Mouse (Mus musculus): ENCODE results near the gene Coa5.

Gene Coa5

DNA sequence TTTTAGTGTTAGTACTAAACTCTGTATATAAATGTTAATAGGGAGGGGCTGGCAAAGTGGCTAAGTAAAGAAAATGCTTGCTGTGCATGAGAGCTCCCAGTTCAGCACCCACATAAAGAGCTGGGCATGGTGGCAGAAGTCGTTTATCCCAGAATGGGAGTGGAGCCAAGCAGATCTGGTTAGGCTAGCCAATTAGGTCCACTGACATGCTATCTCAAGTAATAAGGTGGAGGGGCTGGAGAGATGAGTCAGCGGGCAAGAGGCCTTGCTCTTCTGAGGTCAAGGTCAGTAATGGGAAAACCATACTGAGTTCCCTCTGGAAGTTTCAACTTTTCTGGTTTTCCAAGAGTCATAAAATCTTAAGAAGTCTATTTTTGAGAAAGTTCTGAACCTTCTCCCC lies 992 bp downstream of the Coa5 start:
- no peak for DNase-seq

GRCm38 (mm10) chr1:37427144-37427875 lies 2.6 kb downstream of the Coa5 start:
- no peak for DNase-seq

DNA sequence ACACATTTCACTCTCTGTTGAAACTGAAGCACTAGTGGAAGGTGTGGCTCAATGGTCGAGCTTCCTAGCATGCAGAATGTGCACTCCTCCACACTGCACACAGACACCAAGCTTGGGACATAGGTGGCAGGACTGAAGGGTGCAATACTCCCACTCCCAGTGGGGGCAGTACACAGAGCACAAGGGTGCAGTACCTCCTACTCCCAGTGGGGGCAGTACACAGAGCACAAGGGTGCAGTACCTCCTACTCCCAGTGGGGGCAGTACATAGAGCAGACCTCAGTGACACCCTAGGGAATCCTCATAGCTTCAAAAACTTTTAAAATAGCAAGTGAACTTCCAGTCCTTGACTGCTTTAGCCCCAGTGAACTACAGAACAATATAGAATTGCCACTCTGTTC lies 10.5 kb downstream of the Coa5 start:
- peak; percentile 62 for DNase-seq

DNA sequence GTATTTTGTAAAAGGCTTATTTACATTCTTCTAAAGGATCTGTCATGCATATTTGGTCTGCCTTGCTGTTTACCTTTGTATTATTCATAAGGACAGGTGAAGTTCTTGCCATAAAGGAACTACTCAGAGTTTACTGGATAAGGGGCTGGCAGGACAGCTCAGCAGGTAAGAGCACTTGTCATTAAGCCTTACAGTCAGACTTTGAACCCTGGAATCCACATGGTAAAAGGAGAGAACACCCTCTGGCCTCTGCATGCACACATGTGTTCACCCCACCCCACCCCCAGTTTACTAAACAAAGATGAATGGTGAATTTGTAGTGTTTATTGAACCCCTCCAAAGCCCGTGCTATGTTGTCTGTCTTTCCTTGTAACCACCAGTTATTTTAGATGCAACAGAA lies 14.5 kb downstream of the Coa5 start:
- DNase-seq = no peak

GRCm38 (mm10) chr1:37409647-37410046 lies 20.3 kb downstream of the Coa5 start:
- no peak for DNase-seq

DNA sequence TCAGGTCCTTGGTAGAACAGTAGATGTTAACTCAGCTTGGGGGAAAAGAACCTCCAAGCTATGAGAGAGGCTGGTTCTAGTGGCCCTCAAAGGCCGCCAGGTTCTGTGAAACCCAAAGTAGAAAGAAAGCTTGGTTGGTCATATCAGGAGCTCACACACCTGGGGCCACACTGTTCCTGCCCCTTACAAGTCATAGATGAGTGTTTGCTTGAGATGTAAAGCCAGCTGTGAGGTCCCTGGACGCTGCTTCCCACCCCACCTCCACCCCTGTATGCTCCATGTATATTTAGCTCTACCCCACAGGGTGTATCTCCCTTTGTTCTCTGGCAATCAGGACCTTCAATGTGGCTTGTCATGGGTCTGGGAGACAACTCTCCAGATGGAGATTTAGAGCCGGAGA lies 21.2 kb downstream of the Coa5 start:
- DNase-seq = no peak

DNA sequence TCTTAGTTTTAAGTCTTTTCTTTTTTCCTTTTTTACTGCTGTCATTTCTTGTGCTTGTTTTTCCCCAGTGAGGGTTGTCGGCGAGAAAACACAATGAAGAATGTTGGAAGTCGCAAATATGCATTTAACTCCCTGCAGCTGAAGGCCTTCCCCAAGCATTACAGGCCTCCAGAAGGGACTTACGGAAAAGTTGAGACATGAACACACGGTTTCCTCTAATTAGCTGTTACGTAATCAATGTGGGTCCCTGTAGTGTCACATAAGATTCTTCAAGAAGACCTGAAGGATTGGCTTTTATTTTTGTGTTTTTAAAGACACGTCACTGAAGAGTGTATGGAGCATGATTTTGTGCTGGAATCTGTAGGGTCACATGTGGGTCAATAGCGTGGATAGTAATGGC lies 21.8 kb downstream of the Coa5 start:
- no peak for DNase-seq

GRCm38 (mm10) chr1:37407228-37407627 lies 22.7 kb downstream of the Coa5 start:
- no peak for DNase-seq

DNA sequence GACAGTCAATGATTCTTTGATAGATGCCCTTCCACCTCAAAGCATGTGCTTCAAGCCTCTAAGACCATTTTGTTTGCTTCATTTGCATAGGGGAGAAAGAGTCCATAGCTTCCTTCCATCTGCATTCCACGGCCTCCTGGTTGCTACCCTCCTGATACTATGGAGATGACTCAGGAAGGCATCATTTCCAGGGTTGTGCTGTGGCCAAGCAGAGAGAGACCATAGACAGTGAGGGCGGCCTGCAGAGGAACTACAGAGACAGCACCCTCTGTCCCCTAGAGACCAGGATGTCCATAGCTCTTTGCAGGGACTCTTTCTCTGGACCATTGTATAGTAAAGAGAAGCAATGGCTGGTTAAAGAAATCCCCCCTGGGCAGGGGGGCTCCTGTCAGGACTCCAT lies 24.8 kb downstream of the Coa5 start:
- no peak for DNase-seq

DNA sequence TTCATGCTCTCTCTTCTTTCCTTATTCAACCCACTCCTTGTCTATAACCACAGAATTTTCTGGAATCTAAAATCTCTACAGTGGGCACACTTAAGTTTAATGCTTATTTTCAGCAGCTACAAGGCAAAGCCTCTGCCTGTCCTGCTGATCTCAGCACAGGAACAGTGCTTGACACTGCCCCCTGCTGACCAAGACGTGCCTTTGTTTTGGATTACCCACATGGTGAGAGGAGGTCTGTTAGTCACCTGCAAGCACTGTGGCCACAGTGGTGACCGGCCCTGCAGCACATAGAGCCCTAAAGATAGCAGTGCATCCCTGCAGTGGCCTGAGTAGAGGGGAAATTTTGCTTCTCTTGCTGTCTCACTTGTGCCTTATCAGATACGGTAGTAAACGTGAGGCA lies 28.2 kb downstream of the Coa5 start:
- DNase-seq = peak; percentile 60

GRCm38 (mm10) chr1:37399734-37400133 lies 30.2 kb downstream of the Coa5 start:
- DNase-seq = no peak

- DNase-seq = no peak
Measured at GRCm38 (mm10) chr1:37398961-37399360, 30.9 kb downstream of the Coa5 start.

- no peak for DNase-seq
Measured at GRCm38 (mm10) chr1:37396481-37396880, 33.4 kb downstream of the Coa5 start.

DNA sequence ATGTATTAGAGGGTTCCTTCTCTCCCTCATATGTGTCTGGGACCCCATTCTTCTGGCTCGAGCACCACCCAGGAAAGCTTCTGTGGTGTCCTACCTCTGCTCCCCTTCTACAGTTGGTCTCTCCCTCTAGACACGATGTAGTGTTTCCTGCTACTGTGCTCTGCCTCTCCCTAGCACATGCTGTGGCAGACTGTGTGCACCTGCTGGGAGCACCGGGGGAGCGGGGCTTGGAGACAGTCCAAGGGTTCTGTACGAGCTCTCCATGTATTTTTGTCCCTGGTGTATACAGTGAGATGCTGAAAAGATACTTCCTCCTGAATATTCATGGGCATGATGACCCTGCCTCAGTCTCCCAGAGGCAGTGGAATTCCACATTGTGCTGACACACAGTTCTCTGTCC lies 36.7 kb downstream of the Coa5 start:
- peak; percentile 72 for DNase-seq

- DNase-seq = no peak
Measured at GRCm38 (mm10) chr1:37386448-37386971, 43.4 kb downstream of the Coa5 start.

DNA sequence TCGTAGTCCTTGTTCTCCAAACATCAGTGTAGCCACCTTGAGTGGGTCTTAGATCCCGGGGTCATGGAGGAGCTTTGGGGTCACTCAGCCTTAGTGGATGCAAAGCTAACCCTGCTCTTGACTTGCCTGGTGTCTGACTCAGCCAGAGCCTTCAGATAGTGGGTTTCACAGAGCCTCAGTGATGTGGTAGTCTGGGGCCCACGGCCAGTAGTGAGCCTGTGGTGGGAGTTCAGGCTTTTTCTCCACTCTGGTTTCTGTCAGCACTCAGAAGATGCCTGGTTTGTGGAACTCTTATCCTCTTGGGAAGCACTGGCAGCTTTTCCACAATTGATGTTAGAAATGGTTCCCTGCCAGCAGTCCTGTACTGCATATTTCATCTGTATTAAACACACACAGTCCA lies 45.6 kb downstream of the Coa5 start:
- no peak for DNase-seq

- no peak for DNase-seq
Measured at GRCm38 (mm10) chr1:37380913-37381312, 49.0 kb downstream of the Coa5 start.

DNA sequence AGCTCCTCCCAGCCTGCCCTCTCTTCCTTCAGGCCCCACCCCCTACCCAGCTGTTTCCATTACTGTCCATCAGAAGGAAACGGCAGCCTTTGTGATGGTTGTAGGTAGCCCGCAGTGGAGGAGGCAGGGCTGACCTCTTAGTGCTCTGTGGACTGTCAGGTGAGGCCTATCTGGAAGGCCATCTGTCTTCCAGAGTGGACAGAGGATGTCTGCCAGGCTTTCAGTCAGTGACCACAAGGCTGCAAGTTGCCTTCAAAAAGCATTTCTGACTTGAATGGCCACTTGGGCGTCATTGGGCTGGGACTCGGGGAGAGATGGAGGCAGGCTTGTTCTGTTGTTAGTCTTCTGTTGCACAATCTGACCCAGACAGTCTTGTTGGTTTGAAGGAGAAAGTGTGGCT lies 50.4 kb downstream of the Coa5 start:
- DNase-seq = no peak

DNA sequence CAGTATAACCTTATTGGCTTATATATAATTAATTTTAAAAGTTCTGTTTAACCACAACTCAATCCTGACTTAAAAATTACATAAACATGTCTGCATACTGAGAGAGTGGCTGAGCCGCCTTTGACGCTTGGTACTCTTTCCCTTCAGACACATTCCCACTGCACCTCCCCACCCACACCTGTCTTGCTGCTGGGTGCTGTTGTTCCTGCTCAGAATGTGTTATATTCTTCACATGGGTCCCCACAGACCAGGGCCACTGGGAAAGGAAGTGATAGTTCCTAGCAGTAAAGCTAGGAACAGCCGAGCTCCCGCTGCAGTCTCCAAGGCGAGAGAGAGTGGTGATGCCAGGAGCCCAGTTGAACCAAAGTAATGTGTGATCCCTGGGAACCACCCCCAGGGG lies 51.8 kb downstream of the Coa5 start:
- no peak for DNase-seq

GRCm38 (mm10) chr1:37376751-37377150 lies 53.2 kb downstream of the Coa5 start:
- DNase-seq = no peak

- no peak for DNase-seq
Measured at GRCm38 (mm10) chr1:37376177-37376576, 53.7 kb downstream of the Coa5 start.

GRCm38 (mm10) chr1:37368768-37369385 lies 61.0 kb downstream of the Coa5 start:
- DNase-seq = no peak

DNA sequence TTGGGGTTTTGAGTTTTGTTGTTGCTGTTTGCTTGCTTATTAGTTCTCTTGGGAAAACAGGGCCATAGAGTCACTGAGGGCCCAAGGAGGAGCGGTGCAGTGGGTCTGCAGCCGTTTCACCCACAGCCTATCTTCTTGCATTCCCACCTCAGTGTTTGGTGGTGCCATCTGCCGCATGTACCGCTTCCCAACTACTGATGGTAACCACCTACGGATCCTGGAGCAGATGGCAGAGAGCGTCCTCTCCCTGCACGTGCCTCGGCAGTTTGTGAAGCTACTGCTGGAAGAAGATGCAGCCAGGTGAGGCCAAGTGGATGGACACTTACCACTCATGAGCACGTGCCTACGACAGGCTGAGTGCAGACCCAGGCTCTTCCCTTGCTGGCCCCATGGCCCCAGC lies 61.8 kb downstream of the Coa5 start:
- peak; percentile 56 for DNase-seq
